Mouse (Mus musculus) intestine, postnatal 0 days (tissue): Measurements from ENCODE around the gene Ccn2. TPM values are rescaled to one million over a fixed set of nuclear protein-coding genes. Genes with fewer than 3 reads are reported as not detected.

Source experiments
- ATAC-seq: fragments of 200-750 bp; cut with Nextera tagmentation; 2 replicates; pipeline ENCODE4 v1.8.0; 2017; ENCODE audit warnings: mild to moderate bottlenecking, moderate TSS enrichment, moderate library complexity
- H3K27ac ChIP-seq: fragments of 300-500 bp; sonication (generic); 2 replicates; pipeline ENCODE4 v1.5.1; 2014; ENCODE audit warnings: mild to moderate bottlenecking, low read depth, low read length, moderate library complexity
- H3K27me3 ChIP-seq: fragments of 300-500 bp; sonication (generic); replicated peaks from 2 replicates; pipeline ENCODE4 v1.6.1; 2014; ENCODE audit warnings: low read length, mixed read lengths; ENCODE audit not compliant: control insufficient read depth, insufficient read depth
- H3K36me3 ChIP-seq: fragments of 300-500 bp; sonication (generic); 2 replicates; pipeline ENCODE4 v1.6.1; 2014; ENCODE audit warnings: mild to moderate bottlenecking, moderate library complexity; ENCODE audit not compliant: control insufficient read depth, insufficient read depth
- H3K4me1 ChIP-seq: fragments of 300-500 bp; sonication (generic); replicated peaks from 2 replicates; pipeline ENCODE4 v1.6.1; 2014; ENCODE audit warnings: antibody characterized with exemption, low read length, mixed read lengths; ENCODE audit not compliant: control insufficient read depth, insufficient read depth
- H3K4me2 ChIP-seq: fragments of 300-500 bp; sonication (generic); replicated peaks from 2 replicates; pipeline ENCODE4 v1.6.1; 2014; ENCODE audit warnings: low read depth, mild to moderate bottlenecking, moderate library complexity
- H3K4me3 ChIP-seq: fragments of 300-500 bp; sonication (generic); 2 replicates; pipeline ENCODE4 v1.5.1; 2014; ENCODE audit warnings: low read depth, low read length
- H3K9ac ChIP-seq: fragments of 300-500 bp; sonication (generic); 2 replicates; pipeline ENCODE4 v1.6.1; 2014; ENCODE audit warnings: mild to moderate bottlenecking, low read depth, low read length
- H3K9me3 ChIP-seq: fragments of 300-500 bp; sonication (generic); 2 replicates; pipeline ENCODE4 v1.6.1; 2016; ENCODE audit warnings: mixed run types; ENCODE audit not compliant: control insufficient read depth
- CTCF ChIP-seq: sonication (generic); IDR thresholded peaks from 2 replicates; pipeline ENCODE4 v1.5.1; 2016; ENCODE audit warnings: low read depth, mild to moderate bottlenecking, control low read depth, antibody characterized with exemption, moderate library complexity
- WGBS: fragments of 180-500 bp; shearing (Covaris S2); extraction: QIAGEN DNeasy Blood & Tissue Kit; methylation state at CpG from one replicate; pipeline ENCODE4 v1.1.7; 2014; 5-methylcytosine and 5-hydroxymethylcytosine counted together
- polyA plus RNA-seq: library from polyadenylated mRNA; unstranded; fragments of >200 nt; fragmentation: Nextera tagmentation; extraction: Ambion mirVana; gene quantifications from 2 replicates; pipeline ENCODE4 v1.2.1, GENCODE M21; 2015

The Ccn2 gene
- 7.8 and 10.2 TPM in 2 replicates for polyA plus RNA-seq

DNA sequence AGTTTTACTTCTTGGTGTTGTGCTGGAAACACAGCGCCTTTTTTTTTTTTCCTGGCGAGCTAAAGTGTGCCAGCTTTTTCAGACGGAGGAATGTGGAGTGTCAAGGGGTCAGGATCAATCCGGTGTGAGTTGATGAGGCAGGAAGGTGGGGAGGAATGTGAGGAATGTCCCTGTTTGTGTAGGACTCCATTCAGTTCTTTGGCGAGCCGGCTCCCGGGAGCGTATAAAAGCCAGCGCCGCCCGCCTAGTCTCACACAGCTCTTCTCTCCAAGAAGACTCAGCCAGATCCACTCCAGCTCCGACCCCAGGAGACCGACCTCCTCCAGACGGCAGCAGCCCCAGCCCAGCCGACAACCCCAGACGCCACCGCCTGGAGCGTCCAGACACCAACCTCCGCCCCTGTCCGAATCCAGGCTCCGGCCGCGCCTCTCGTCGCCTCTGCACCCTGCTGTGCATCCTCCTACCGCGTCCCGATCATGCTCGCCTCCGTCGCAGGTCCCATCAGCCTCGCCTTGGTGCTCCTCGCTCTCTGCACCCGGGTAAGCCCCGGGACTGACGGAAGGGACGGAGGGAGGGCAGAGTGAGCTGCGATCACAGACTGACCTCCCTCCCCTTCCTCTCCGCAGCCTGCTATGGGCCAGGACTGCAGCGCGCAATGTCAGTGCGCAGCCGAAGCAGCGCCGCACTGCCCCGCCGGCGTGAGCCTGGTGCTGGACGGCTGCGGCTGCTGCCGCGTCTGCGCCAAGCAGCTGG, at the start of gene Ccn2:
Gene Ccn2 (plus strand): TSS at position 193 of the 753 bp plus-strand sequence.
- Histone ChIP-seq H3K4me1 (no peaks in the 10 kb centered on the region; the same call in 1 of the 2 replicates), H3K36me3 (no peaks in the 10 kb centered on the region), H3K4me3 (peak within 1 kb of the TSS; percentile 71), H3K9me3 (no peaks in the 10 kb centered on the region), H3K27ac (peak within 1 kb of the TSS; percentile 81), H3K9ac (peak within 1 kb of the TSS; percentile 67), H3K4me2 (peak within 1 kb of the TSS; percentile 90), H3K27me3 (no peaks in the 10 kb centered on the region)
- peak; percentile 66 for ATAC-seq
- no peak; the same call in 1 of the 2 replicates for TF ChIP-seq CTCF
- WGBS, result under 1% methylated on average over 53 of the region's 53 CpGs

DNA sequence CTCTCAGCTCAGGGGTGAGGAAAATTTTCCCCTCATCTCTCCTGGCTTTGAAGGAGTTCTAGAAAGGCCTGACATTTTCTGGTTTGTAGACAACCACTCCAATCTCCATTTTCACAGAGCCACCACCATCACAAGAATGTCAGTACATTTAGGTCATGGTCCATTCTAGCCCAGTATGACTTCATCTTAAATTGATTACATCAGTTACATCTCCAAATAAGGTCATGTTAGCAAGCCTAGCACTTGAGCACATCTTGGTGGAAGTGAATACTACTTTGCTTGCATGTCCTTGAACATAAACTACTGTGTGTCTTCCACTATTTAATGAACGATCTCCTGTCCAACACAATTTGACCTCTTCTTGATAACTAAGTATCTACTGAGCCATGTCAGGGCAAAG, 42.4 kb upstream of the Ccn2 start:
- Histone ChIP-seq H3K4me2 (no peak overlapping the region), H3K36me3 (no peaks in the 10 kb centered on the region), H3K27me3 (no peaks in the 10 kb centered on the region), H3K27ac (no peak overlapping the region), H3K4me3 (no peak overlapping the region), H3K4me1 (no peaks in the 10 kb centered on the region), H3K9ac (no peak overlapping the region), H3K9me3 (no peaks in the 10 kb centered on the region)
- WGBS, result 64% methylated on average over 1 of the region's 1 CpGs
- no peak for TF ChIP-seq CTCF
- no peak for ATAC-seq

DNA sequence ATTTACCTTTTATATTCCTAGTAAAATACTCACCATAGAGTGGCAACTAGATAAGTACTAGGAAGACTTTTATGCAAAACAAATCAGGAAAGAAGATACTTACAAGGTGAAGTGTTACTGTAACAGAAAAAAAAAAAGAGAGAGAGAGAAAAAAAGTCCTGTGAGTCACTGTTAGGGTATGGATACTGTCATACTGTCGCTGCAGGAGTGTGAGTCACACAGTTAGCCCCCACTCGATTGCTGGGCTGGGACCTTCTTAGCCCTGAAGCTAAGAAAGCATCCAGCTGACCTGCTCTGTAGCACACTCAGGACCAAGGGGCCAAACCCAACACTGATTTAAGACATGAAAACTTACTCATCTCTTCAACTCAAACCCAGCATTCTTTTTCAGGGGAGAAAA, 41.2 kb upstream of the Ccn2 start:
- Histone ChIP-seq H3K4me3 (no peak overlapping the region), H3K9ac (no peak overlapping the region), H3K27me3 (no peaks in the 10 kb centered on the region), H3K36me3 (no peaks in the 10 kb centered on the region), H3K4me2 (no peak overlapping the region), H3K9me3 (no peaks in the 10 kb centered on the region), H3K27ac (no peak overlapping the region), H3K4me1 (no peaks in the 10 kb centered on the region)
- WGBS, result 46% methylated on average over 2 of the region's 2 CpGs
- no peak for ATAC-seq
- no peak for TF ChIP-seq CTCF

DNA sequence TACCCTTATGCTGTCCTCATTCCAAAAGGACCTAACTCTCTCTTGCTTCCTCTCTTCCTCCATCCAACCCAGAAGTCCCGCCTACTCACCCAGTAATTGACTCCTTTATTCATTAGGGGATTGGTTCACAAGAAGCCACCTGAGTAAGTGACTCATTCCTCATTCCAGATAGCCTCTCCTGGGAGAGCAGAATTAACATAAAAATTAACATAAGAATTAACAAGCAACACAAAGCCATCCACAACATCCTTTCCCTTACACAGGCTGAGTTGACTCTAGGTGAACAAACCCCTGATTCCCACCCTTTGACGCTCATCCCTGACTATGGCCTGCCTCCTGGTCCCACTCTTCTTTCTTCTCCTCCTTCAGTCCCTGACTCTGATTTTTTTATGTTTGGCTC, 36.9 kb upstream of the Ccn2 start:
- 88% methylated on average over 2 of the region's 2 CpGs for WGBS
- TF ChIP-seq CTCF, result no peak
- Histone ChIP-seq H3K27me3 (no peaks in the 10 kb centered on the region), H3K4me3 (no peak overlapping the region), H3K9ac (no peak overlapping the region), H3K9me3 (no peaks in the 10 kb centered on the region), H3K4me2 (no peak overlapping the region), H3K4me1 (no peaks in the 10 kb centered on the region), H3K27ac (no peak overlapping the region), H3K36me3 (no peaks in the 10 kb centered on the region)
- no peak for ATAC-seq

DNA sequence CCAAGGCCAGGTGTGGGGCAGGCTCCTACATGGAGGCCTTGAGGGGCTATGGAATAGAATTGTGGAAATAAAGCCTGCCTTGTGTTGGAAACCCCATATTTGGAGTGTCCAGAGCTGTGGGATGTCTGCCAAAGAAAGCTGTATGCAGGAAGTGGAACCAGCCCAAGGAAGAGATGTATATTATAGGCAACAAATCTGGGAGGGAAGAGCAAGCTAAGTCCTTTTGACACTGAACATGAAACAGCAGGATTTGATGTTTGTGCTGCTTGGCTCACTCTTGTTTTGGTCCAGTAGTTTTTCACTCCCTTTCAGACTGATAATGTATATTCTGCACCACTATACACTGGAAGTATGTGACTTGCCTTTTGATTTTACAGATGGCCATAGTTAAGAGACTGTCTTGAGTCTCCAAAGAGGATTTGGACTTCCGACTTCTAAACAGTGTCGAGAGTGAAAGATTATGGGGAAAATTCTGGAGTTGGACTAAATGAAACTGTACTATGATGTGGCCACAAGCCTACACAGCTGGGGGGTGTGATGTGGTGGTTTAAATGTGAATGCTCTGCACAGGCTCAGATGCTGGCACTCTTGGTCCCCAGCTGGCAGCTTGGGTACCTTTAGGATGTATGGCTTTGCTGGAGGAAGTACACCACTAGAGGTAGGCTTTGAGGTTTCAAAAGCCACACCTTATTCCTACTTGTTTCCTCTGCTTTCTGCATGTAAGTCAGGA, 25.4 kb upstream of the Ccn2 start:
- Histone ChIP-seq H3K4me1 (no peaks in the 10 kb centered on the region), H3K4me2 (no peak overlapping the region), H3K4me3 (no peak overlapping the region), H3K27ac (no peak overlapping the region), H3K27me3 (no peaks in the 10 kb centered on the region), H3K9me3 (no peaks in the 10 kb centered on the region), H3K36me3 (no peaks in the 10 kb centered on the region), H3K9ac (no peak overlapping the region)
- no peak for ATAC-seq
- 60% methylated on average over 2 of the region's 2 CpGs for WGBS
- no peak for TF ChIP-seq CTCF
